ENCODE assay signal across 8 mouse cellular contexts in the genomic region with DNA sequence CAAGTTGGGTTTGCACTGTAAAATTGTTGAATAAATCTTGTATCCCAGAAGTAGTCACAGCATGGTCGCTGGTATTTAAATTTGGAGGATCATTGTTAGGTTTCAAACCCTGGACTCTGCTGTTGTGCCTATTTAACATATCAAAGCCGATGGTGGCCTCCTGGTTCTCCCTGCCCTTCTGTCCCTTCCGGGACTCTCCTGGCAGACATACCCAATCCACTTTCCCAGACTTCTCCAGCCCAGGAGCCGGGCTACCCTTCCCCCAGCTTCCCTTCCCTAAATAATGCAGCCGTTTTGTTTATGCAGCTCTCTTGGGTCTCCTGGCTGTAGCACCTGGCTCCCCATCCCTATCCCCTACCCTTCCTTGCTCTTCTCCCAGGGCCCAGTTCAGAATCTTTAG. TPM values are rescaled to one million over a fixed set of nuclear protein-coding genes. Genes with fewer than 3 reads are reported as not detected.
DNase-seq lines count a peak whose midpoint lies in the region; ATAC-seq and TF ChIP-seq lines count a peak whose summit lies in the region.

No protein-coding gene starts in this region.

- 4% methylated on average over 5 of the region's 5 CpGs for WGBS in heart, postnatal 0 days
- WGBS in lung, postnatal 0 days = under 1% methylated on average over 5 of the region's 5 CpGs

- no peaks in the 10 kb centered on the region for H3K27me3 ChIP-seq in G1E (ENCODE audit: insufficient read depth, low read length)
- H3K27me3 ChIP-seq in heart, postnatal 0 days (ENCODE audit: control insufficient read depth, insufficient read depth, low read length) = no peaks in the 10 kb centered on the region
- no peaks in the 10 kb centered on the region for H3K27me3 ChIP-seq in lung, postnatal 0 days (replicated peaks; ENCODE audit: insufficient read depth, low read length)

- peak overlapping the region; percentile 86 for H3K4me3 ChIP-seq in G1E (ENCODE audit: low read depth, low read length)
- H3K4me3 ChIP-seq in heart, postnatal 0 days (ENCODE audit: low read depth, low read length) = peak overlapping the region; percentile 94
- peak overlapping the region; percentile 86 for H3K4me3 ChIP-seq in lung, postnatal 0 days (ENCODE audit: low read depth, low read length)

- DNase-seq in heart, adult 11 months = peak; percentile 89
- DNase-seq in heart, adult 9 months (ENCODE audit: low spot score in 2 of 2) = no peak
- DNase-seq in G1E (ENCODE audit: low spot score) = no peak
- DNase-seq in heart, postnatal 0 days (ENCODE audit: low spot score) = no peak
- peak; percentile 14 for DNase-seq in lung, postnatal 0 days (ENCODE audit: low spot score)
- DNase-seq in thymus, postnatal 25 days = no peak

- H3K4me1 ChIP-seq in G1E (ENCODE audit: insufficient read depth, low read depth, low read length) = peaks cover 42% of the 10 kb centered on the region
- H3K4me1 ChIP-seq in heart, postnatal 0 days (ENCODE audit: control insufficient read depth, insufficient read depth) = peaks cover 15% of the 10 kb centered on the region
- peaks cover 13% of the 10 kb centered on the region; the same call in 1 of the 2 replicates for H3K4me1 ChIP-seq in lung, postnatal 0 days (ENCODE audit: insufficient read depth, low read depth, low read length)

- no peak for TF ChIP-seq EP300 in heart, postnatal 0 days (IDR thresholded peaks at IDR 0.05; ENCODE audit: low read depth)
- TF ChIP-seq EP300 in lung, postnatal 0 days (IDR thresholded peaks at IDR 0.05) = no peak

- H3K4me2 ChIP-seq in heart, postnatal 0 days (ENCODE audit: low read depth, low read length) = peak overlapping the region; percentile 87
- H3K4me2 ChIP-seq in lung, postnatal 0 days (replicated peaks; ENCODE audit: low read depth, low read length) = peak overlapping the region; percentile 86

- ATAC-seq in G1E (ENCODE audit: extremely low read depth, insufficient number of reproducible peaks, low FRiP score, poor library complexity, severe bottlenecking) = no peak
- no peak for ATAC-seq in heart, postnatal 0 days (ENCODE audit: insufficient read depth, low read depth)
- ATAC-seq in lung, postnatal 0 days = no peak
- no peak for ATAC-seq in megakaryocyte-erythroid progenitor cell, adult 5-6 weeks (replicated peaks; ENCODE audit: low FRiP score, low TSS enrichment, poor library complexity, severe bottlenecking)
- ATAC-seq in megakaryocyte progenitor cell, adult 5-6 weeks (replicated peaks; ENCODE audit: poor library complexity) = no peak

- no peak for TF ChIP-seq CTCF in G1E (IDR thresholded peaks at IDR 0.05; ENCODE audit: low read depth, low read length)
- TF ChIP-seq CTCF in heart, postnatal 0 days (IDR thresholded peaks at IDR 0.05; ENCODE audit: low read depth) = no peak
- TF ChIP-seq CTCF in lung, postnatal 0 days (IDR thresholded peaks at IDR 0.05) = no peak

- peak overlapping the region; percentile 80 for H3K9ac ChIP-seq in heart, postnatal 0 days (replicated peaks; ENCODE audit: low read depth, low read length)
- peak overlapping the region; percentile 76 for H3K9ac ChIP-seq in lung, postnatal 0 days (replicated peaks; ENCODE audit: low read depth)

- H3K9me3 ChIP-seq in G1E (replicated peaks) = no peaks in the 10 kb centered on the region
- no peaks in the 10 kb centered on the region for H3K9me3 ChIP-seq in heart, postnatal 0 days (replicated peaks; ENCODE audit: control insufficient read depth, low read length)
- H3K9me3 ChIP-seq in lung, postnatal 0 days (ENCODE audit: low read length) = no peaks in the 10 kb centered on the region

- peaks cover 55% of the 10 kb centered on the region for H3K36me3 ChIP-seq in G1E (replicated peaks)
- peaks cover 12% of the 10 kb centered on the region; the same call in 1 of the 2 replicates for H3K36me3 ChIP-seq in heart, postnatal 0 days (replicated peaks; ENCODE audit: control insufficient read depth, insufficient read depth, low read length)
- peaks cover 2% of the 10 kb centered on the region; the same call in 1 of the 2 replicates for H3K36me3 ChIP-seq in lung, postnatal 0 days (ENCODE audit: insufficient read depth, low read length)

- peak overlapping the region; percentile 86 for H3K27ac ChIP-seq in heart, postnatal 0 days (ENCODE audit: low read depth)
- peak overlapping the region; percentile 87; the same call in 1 of the 2 replicates for H3K27ac ChIP-seq in lung, postnatal 0 days (ENCODE audit: low read length)

RNA-seq across cellular contexts. Expression of a gene that starts 0.5 kb away (rescaled TPM):
- 17.5 and 17.6 TPM in 2 replicates for total RNA-seq in G1E (2014; fragmentation: Nextera tagmentation)
- 13.9 TPM in 2 replicates for total RNA-seq in G1E (2017)
- polyA plus RNA-seq in G1E (2012) = 3.9 and 4.4 TPM in 2 replicates
- 5.7 and 11.2 TPM in 2 replicates for total RNA-seq in heart, postnatal 0 days (2014; rRNA removed; ENCODE audit: low replicate concordance)
- polyA plus RNA-seq in heart, postnatal 0 days (2015; fragmentation: Nextera tagmentation; extraction: Ambion mirVana) = 12.1 and 13.4 TPM in 2 replicates
- polyA plus RNA-seq in lung, postnatal 0 days (2015; fragmentation: Nextera tagmentation; extraction: Ambion mirVana) = 11.8 and 12.2 TPM in 2 replicates
- total RNA-seq in megakaryocyte-erythroid progenitor cell, adult 5-6 weeks (2014; fragmentation: Nextera tagmentation) = 13.8 and 15.9 TPM in 2 replicates
- 11.9 and 14.0 TPM in 2 replicates for total RNA-seq in megakaryocyte-erythroid progenitor cell, adult 5-6 weeks (2017)
- 11.3 and 16.7 TPM in 2 replicates for total RNA-seq in megakaryocyte progenitor cell, adult 5-6 weeks (2015)
- 10.2 and 11.4 TPM in 2 replicates for total RNA-seq in megakaryocyte progenitor cell, adult 5-6 weeks (2017)

RNA-seq across cellular contexts. Expression of a gene that starts 1.2 kb away (rescaled TPM):
- total RNA-seq in G1E (2014; fragmentation: Nextera tagmentation) (71.7 and 76.6 TPM in 2 replicates), G1E (2017) (149 and 165 TPM in 2 replicates)
- 51.1 and 53.8 TPM in 2 replicates for polyA plus RNA-seq in G1E (2012)
- 44.0 and 52.3 TPM in 2 replicates for total RNA-seq in heart, postnatal 0 days (2014; rRNA removed; ENCODE audit: low replicate concordance)
- 22.4 and 23.5 TPM in 2 replicates for polyA plus RNA-seq in heart, postnatal 0 days (2015; fragmentation: Nextera tagmentation; extraction: Ambion mirVana)
- polyA plus RNA-seq in lung, postnatal 0 days (2015; fragmentation: Nextera tagmentation; extraction: Ambion mirVana) = 20.7 and 23.1 TPM in 2 replicates
- total RNA-seq in megakaryocyte-erythroid progenitor cell, adult 5-6 weeks (2014; fragmentation: Nextera tagmentation) = 40.2 and 46.4 TPM in 2 replicates
- 65.0 and 72.8 TPM in 2 replicates for total RNA-seq in megakaryocyte-erythroid progenitor cell, adult 5-6 weeks (2017)
- 29.3 and 32.4 TPM in 2 replicates for total RNA-seq in megakaryocyte progenitor cell, adult 5-6 weeks (2015)
- total RNA-seq in megakaryocyte progenitor cell, adult 5-6 weeks (2017) = 47.7 and 55.2 TPM in 2 replicates

RNA-seq across cellular contexts. Expression of a gene that starts 1.3 kb away (rescaled TPM):
- total RNA-seq in G1E (2014; fragmentation: Nextera tagmentation) = 35.2 and 41.2 TPM in 2 replicates
- total RNA-seq in G1E (2017) = 60.8 and 61.5 TPM in 2 replicates
- 19.4 and 22.7 TPM in 2 replicates for polyA plus RNA-seq in G1E (2012)
- 1.8 and 5.7 TPM in 2 replicates for total RNA-seq in heart, postnatal 0 days (2014; rRNA removed; ENCODE audit: low replicate concordance)
- polyA plus RNA-seq in heart, postnatal 0 days (2015; fragmentation: Nextera tagmentation; extraction: Ambion mirVana) = 17.2 and 20.5 TPM in 2 replicates
- 15.1 and 17.6 TPM in 2 replicates for polyA plus RNA-seq in lung, postnatal 0 days (2015; fragmentation: Nextera tagmentation; extraction: Ambion mirVana)
- 12.2 and 21.1 TPM in 2 replicates for total RNA-seq in megakaryocyte-erythroid progenitor cell, adult 5-6 weeks (2014; fragmentation: Nextera tagmentation)
- total RNA-seq in megakaryocyte-erythroid progenitor cell, adult 5-6 weeks (2017) = 25.5 and 28.1 TPM in 2 replicates
- 19.6 and 19.7 TPM in 2 replicates for total RNA-seq in megakaryocyte progenitor cell, adult 5-6 weeks (2015)
- 17.5 and 18.0 TPM in 2 replicates for total RNA-seq in megakaryocyte progenitor cell, adult 5-6 weeks (2017)

RNA-seq across cellular contexts. Expression of a gene that starts 1.4 kb away (rescaled TPM):
- total RNA-seq in G1E (2014; fragmentation: Nextera tagmentation) (not detected in 2 replicates), G1E (2017) (0.87 TPM in 1 of 2 replicates, not detected in the other)
- 6.0 and 9.1 TPM in 2 replicates for polyA plus RNA-seq in G1E (2012)
- total RNA-seq in heart, postnatal 0 days (2014; rRNA removed; ENCODE audit: low replicate concordance) = not detected in 2 replicates
- not detected in 2 replicates for polyA plus RNA-seq in heart, postnatal 0 days (2015; fragmentation: Nextera tagmentation; extraction: Ambion mirVana)
- polyA plus RNA-seq in lung, postnatal 0 days (2015; fragmentation: Nextera tagmentation; extraction: Ambion mirVana) = not detected in 2 replicates
- not detected in 2 replicates for total RNA-seq in megakaryocyte-erythroid progenitor cell, adult 5-6 weeks (2014; fragmentation: Nextera tagmentation)
- total RNA-seq in megakaryocyte-erythroid progenitor cell, adult 5-6 weeks (2017) = not detected in 2 replicates
- not detected in 2 replicates for total RNA-seq in megakaryocyte progenitor cell, adult 5-6 weeks (2015)
- not detected in 2 replicates for total RNA-seq in megakaryocyte progenitor cell, adult 5-6 weeks (2017)

RNA-seq across cellular contexts. Expression of a gene that starts 15.4 kb away (rescaled TPM):
- total RNA-seq in G1E (2014; fragmentation: Nextera tagmentation) (5.1 and 8.8 TPM in 2 replicates), G1E (2017) (22.6 TPM in 2 replicates)
- 2.3 and 3.2 TPM in 2 replicates for polyA plus RNA-seq in G1E (2012)
- 2.6 and 9.3 TPM in 2 replicates for total RNA-seq in heart, postnatal 0 days (2014; rRNA removed; ENCODE audit: low replicate concordance)
- polyA plus RNA-seq in heart, postnatal 0 days (2015; fragmentation: Nextera tagmentation; extraction: Ambion mirVana) = 7.7 and 10.0 TPM in 2 replicates
- 9.9 and 12.5 TPM in 2 replicates for polyA plus RNA-seq in lung, postnatal 0 days (2015; fragmentation: Nextera tagmentation; extraction: Ambion mirVana)
- 9.2 and 13.8 TPM in 2 replicates for total RNA-seq in megakaryocyte-erythroid progenitor cell, adult 5-6 weeks (2014; fragmentation: Nextera tagmentation)
- total RNA-seq in megakaryocyte-erythroid progenitor cell, adult 5-6 weeks (2017) = 8.1 and 10.8 TPM in 2 replicates
- 8.0 and 10.6 TPM in 2 replicates for total RNA-seq in megakaryocyte progenitor cell, adult 5-6 weeks (2015)
- 8.3 and 8.8 TPM in 2 replicates for total RNA-seq in megakaryocyte progenitor cell, adult 5-6 weeks (2017)

Comparison
In these comparisons a context has a peak if more than half of its experiments do, and no peak if none do; other contexts are left out.
1. DNase-seq: peak in heart, adult 11 months (single experiment) and lung, postnatal 0 days (single experiment); none in heart, adult 9 months (0 of 2), G1E (single experiment), heart, postnatal 0 days (single experiment) and thymus, postnatal 25 days (single experiment).
2. Peak in every context shown above with its lines, with median percentiles within 50 percentile points of each other: H3K4me3 ChIP-seq.